Mouse (Mus musculus) liver, embryonic 14.5 days (tissue): ENCODE measurements at regions not wholly inside any gene's neighbourhood (a gene's known extent, or its start where the extent isn't known, plus 50 kb on each side); places are given as distances from the start of the nearest gene placed in this dataset.

ENCODE experiments used
- CTCF ChIP-seq: IDR thresholded peaks from 2 replicates; pipeline ENCODE4 v1.5.1; 2016; ENCODE audit warnings: antibody characterized with exemption, low read depth, control low read depth
- EP300 ChIP-seq: IDR thresholded peaks from 2 replicates; pipeline ENCODE4 v1.6.1; 2016; ENCODE audit warnings: antibody characterized with exemption, low read depth

GRCm38 (mm10) chr9:120245444-120245843 lies 55.9 kb upstream of the Myrip start:
- TF ChIP-seq CTCF (peak; percentile 44), EP300 (no peak)
